Mouse (Mus musculus) left cerebral cortex, postnatal 10 days (tissue): Measurements from ENCODE around the gene Dohh. TPM values are rescaled to one million over a fixed set of nuclear protein-coding genes. Genes with fewer than 3 reads are reported as not detected.

Source experiments
- DNase-seq, 2 experiments: peaks; one replicate each; pipeline ENCODE4 v3.0.0; 2021 to 2022; ENCODE audit warnings: low spot score in 2 of 2, mixed read lengths in 1 of 2; ENCODE audit errors: extremely low spot score in 1 of 2
- intact Hi-C: fragments of 180-260 bp; cut with DNase I; formaldehyde crosslinking; loops from one replicate; pipeline ENCODE4 v1.15.1; 2025
- total RNA-seq, 2 experiments: library from RNA; stranded (reverse); gene quantifications; 2 replicates each; pipeline ENCODE4 v1.2.3; 2021

The Dohh gene
- total RNA-seq, 2 experiments from 2014 or later: 79.3 to 83.5 TPM

DNA sequence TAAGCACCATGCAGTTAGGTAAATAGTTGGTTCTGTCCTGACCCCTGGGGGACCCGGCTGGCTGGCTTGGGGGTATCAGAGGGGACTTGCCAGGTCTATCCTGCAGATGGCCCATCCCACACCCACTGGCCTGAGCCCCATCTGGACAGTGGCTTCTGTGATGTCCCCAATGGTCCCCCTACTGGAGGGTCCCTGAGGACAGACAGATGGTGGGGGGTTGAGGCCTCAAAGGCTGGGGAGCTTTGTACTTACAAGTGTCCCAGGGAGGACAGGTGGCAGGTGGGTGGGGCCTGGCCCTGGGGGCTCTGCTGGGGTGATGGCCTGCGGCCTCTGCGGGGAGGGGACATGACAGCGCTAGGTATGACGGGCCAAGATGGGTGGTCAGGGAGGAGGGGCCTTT, 15.1 kb downstream of the Dohh start:
- intact Hi-C loops: no loop called here
- no peak for DNase-seq

DNA sequence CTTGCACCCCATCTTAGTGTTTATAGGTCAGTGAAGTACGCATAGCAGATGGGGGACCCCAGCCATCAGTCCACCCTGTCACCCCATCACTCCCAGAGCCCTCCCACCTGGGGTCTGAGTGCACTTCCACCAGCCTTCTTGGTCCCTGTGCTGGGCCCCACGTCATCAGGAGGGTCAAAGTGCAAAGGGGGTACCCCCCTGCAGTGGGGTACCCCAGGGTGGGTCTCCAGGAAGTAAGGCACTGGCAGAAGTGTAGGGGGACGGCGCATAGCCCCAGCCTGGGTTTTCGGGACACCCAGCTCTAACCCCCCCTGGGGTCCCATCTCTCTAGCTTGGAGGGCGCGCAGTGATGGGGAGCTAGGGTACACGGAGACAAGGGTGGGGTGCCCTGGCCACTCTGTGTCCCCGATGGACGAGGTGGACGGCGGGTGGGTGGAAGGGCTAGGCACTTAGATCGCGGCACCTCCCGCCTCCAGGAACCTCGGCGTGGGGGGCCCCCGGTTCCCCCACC, 15.6 kb downstream of the Dohh start:
- no peak for DNase-seq
- intact Hi-C loops: no loop called here

DNA sequence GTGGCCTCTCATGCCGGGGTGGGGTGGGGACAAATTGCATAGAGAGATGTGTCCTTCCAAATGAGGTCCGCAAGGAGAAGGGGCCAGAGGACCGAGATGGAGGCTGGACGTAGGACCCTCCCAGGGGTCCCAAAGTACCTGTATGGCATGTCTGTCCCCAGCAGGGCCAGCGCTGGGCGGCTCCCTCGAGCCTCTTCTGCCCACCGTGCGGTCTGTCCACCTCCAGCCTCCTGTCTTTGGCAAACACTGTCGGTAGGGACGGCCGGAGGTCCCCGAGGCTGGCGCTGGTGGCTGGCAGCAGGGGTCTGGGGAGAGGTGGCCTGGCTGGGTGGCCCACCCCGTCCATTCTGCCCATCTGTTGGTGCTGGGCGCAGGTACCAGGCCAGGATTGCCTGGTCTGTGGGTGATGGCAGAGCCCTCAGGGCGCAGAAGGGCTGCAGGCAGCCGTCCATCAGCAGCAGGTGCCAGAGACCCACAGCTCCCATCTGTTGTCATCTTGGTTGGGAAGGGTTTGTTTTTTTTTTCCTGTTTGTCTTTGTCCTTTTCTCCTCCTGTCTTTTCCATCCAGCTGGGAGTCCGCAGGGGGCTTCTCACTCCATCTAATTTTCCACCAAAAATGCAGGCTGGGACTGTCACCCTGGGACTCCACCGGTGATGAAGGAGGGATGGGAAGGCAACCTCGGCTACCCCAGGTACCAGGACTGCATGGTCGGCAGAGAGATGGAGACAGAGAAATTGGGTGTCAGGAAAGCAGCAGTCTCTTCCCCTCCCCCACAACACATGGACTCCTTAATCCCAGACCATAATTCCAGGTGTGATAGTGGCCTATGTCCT, 16.4 kb downstream of the Dohh start:
- intact Hi-C loops: no loop called here
- DNase-seq: no peak

DNA sequence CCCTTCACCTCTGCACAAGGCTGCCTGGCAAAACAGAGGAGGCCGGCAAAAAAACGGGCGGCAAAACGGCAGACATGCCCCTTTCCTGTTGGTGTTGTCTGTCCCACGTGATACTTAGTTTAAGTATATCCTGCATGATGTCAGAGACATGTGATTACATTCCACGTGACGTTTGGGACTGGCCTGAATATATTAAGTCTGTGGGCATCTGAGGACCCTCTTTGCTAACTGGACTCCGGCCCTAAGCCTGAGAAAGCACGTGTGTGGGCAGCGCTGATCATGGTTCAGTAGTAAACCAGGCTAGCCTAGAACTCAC, 16.9 kb downstream of the Dohh start:
- intact Hi-C loops: no loop called here
- no peak for DNase-seq

DNA sequence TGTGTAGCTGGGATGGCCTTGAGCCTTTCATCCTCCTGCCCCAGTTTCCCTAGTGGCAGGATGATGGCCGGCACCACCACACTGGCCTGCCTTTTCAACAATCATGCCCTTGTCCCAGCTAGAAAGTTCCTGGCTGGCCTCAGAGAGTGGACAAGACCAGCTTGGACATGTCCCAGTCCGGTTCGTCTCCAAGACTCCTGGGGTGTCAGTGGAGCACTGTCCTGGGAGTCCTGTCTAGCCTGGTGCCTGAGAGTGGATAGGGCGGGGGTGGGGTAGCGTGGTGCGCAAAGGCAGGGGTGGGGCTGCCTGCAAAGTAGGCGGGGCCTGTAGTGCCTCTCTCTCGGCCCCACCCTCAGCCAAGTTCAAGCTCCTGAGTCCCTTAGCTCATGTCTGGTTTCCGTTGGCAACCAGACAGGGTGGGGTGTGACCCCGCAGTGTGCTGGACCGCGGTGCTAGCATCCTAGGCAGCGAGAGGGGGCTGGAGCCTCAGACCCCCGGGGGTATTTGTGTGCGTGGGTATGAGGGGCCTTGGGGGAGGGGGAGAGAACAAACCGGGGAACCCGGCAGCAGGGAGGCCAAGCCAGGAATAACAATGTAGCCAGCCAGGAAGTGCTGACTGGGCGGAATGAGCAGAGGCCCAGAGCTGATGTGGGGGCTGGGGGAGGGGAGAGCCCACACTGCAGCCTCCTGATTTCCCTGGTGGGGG, 17.4 kb downstream of the Dohh start:
- DNase-seq: peak; percentile 62 to 90
- intact Hi-C loops: no loop called here

DNA sequence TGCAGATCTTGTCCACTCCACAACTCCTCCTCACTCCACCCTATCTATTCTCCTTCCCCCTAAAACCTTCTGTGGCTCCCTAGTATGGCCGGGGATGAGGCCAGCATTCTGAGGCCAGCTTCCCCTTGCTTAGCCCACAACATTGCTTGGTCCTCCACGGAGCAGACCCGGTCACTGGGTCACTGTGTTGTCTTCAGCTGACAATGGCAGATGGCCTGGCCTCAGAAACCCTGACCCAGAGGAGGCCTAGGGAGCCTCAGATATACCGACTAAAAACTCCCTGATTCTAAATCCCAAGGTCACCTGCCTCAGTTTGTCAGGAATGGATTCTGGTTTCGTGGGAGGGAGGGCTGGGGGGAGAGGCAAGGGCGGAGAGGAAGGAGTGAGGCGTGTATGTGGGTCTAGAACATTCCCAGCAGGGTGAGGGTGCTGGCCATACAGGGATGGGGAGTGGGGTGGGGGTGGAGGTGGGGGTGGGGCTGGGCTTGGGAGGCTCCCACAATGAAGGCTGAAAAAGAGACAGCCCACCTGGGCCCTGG, 18.1 kb downstream of the Dohh start:
- intact Hi-C loops: no loop called here
- DNase-seq: no peak

DNA sequence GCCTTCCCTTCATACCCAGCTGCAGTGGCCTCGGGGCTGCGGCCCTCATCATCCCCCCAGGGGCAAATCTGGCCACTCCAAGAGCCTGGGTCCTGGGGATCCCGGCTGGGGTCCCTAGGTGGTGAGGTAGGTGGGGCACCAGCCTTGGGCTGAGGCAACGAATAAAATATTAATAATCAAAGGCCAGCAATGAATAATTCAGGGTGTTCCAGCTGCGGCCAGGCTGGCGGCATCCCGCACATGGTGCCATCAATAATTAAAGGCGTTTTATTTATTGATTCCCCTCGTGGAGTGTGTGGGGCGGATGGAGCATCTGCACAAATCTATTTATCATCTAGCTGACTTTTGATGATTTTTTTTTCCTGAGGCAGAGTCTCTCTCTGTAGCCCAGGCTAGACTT, 19.3 kb downstream of the Dohh start:
- intact Hi-C loops: no loop called here
- DNase-seq: no peak

DNA sequence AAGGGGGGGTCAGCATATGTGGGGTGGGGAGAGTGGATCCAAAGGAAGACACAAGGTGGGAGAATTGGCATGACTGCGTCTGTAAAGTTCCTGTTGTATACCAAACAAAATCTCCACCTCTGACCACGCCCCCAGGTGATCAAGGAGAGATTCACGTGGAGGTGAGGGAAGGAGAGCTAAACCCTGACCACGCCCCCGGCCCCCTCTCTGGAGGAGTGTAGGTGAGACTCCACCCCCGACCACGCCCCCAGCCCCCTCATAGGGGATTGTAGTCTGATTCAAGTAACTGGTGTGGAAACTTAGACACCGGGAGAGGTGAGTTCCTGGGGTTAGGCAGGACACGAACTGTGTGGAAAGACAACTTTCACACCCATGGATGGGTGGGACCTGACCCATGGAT, 19.9 kb downstream of the Dohh start:
- peak in 1 of 2 experiments; percentile 67 for DNase-seq
- intact Hi-C loops: no loop called here

DNA sequence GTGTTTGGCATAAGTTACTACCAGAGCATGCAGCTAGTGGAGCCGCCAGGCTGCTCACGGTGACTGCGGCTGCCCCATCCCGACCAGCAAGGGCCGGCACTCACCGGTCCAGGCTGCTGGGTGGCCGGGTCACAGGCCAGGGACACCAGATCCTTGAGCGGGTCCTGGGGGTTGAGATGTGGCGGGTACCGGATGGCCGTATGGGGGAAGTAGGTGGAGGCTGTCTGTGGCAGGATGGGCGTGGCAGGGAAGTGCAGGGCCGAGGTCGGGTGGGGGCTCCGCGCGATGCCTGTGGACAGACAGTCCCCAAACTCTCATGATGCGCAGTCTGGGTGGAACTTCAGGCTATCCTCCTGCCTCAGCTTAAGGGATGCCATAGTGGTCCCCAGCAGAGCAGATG, 20.5 kb downstream of the Dohh start:
- peak in 1 of 2 experiments; percentile 72 for DNase-seq
- intact Hi-C loops: no loop called here

DNA sequence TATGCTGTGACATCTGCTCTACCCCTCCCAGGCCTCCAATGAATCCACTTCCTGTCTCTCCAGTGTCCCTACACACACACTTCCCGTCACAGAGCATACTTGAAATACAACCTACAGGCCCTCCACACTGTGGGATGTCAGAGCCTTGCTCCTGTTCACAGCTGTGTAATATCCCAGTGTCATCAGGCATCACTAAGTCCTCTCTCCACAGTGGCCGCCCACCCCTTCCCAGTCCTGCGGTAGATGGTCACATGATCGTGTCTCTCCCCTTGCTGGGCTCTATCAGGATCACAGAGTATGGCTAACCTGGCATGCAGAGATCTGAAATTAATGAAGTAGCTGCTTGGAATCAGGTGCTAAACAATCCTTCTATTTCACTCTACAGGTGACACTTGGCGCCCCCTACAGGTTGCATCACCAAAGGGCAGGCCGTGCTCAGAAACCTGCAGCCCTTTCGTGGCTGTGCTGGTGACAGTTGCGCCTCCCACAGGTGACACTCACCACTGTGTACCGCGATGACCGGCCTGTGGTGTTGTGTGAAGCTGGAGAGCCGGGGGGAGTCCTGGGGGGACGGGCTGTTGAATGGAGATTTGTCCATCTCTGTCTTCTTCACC, 21.5 kb downstream of the Dohh start:
- peak in 1 of 2 experiments; percentile 76 for DNase-seq
- intact Hi-C loops: no loop called here

DNA sequence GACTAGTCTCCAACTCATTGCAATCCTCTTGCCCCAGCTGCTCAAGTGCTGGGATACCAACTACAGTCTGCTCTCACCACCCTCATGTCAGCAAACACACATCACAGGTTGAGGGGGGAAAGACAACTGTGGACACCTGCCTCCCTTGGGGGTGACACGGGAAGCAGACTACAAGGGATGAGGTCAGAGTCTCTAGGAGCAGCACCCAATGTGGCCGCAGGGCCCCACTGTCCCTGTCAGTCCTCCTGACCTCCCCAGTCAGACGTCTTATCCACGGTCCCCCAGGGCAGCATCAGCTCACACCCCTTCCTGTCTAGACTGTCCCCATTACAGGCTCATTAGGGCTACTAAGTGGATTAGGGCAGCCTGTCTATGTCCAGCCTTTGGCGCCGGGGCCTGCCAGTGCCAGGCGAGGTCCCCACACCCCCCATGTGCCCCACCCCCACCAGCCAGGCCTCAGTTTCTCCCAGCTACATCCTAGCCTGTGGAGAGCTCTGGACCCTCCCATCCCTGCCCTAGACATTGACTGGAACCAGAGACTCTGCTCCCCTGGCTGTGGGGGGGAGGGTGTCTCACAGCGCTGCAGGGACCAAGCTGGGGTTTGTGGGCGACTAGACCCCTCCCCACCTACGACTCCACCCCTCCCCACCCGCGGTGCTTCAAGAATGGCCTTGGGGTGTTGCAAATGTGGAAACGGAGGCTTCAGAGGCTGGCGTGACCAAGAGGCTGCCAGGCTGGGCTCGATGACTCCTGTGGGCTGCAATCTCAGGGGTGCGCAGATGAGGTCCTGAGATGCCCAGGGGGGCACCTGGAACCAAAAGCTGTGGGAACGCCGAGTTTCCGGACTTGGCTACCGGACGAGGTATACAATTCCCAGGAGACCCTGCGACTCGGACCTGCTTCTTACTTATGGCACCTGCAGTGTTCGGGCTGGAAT, 22.5 kb downstream of the Dohh start:
- intact Hi-C loops: no loop called here

DNA sequence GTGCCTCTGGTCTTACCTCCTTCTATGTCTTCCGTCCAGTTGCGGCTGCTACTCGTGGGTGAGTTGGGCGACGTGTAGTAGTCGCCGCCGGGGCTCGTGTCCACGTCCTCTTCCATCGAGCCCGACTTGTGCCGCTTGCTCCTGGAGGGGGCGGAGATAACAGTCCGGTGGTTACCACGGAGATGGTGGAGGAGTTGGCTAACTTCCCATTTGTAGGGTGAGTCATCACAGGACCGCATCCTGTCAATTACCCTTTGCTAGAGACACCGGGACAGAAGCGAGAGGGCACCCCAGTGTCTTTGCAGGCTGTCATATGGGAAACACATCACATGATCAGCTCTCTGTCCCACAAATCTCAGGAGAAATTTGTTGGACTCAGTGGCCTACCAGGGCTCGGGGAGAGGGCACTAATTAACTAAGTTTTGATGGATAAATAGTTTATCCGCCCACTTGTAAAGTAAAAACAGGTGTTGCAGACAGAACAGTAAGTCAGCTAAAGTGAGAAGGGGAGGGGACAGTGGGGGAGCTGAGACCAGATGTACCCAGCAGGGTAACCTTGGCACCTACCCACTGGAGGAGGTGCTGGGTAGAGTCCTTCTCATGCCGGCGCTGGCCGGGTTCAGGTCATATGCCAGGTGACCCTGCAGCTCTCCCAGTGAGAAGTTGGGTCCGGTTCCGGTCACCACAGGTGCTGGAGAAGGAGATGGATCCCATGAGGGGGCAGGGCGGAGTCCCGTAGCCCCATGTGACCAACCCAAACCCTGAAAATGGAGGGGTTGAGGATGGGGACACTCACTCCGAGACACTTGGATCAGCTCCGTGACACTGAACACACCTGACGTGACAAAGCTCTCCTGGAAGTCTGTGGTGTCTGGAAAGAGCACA, 23.6 kb downstream of the Dohh start:
- intact Hi-C loops: no loop called here
- DNase-seq: peak; percentile 76 to 89

More for the DNA sequence above, 22.5 kb downstream of the Dohh start:
- no peak for DNase-seq

DNA sequence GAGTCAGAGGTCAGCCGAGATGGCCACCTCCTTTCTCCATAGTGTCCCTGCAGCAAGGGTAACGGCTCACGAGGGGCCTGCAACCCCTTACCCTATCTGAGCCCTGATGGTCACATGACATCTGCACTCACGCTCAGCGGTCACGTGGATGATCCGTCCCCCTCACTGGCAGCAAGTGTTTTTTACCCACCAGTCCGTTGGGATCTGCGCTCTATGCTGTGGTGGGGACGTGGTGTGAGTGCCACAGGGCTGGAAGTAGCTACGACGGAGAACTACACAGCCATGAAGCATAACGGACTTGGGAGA, 24.1 kb downstream of the Dohh start:
- intact Hi-C loops: no loop called here
- DNase-seq: no peak

DNA sequence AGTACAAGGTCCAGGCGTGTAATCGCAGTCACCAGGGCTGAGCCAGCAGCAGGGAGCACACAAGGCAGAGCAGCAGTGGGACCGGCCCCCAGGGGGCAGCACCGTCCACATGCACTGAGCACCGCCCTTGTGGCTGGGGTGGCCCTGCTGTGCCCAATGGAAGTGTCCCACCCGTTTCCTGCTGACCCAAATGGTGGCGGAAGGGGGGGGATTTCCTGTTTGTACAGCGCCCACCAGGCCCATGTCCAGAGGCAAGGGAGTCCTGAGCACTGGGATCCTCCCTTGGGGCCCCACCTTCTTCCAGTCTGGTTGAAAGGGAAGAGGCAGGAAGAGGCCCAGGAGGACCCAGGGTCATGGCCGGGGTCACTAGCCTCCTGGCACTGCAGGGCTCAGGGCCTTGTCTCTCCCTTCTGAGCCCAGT, 24.7 kb downstream of the Dohh start:
- intact Hi-C loops: no loop called here
- peak in 1 of 2 experiments; percentile 94 for DNase-seq

DNA sequence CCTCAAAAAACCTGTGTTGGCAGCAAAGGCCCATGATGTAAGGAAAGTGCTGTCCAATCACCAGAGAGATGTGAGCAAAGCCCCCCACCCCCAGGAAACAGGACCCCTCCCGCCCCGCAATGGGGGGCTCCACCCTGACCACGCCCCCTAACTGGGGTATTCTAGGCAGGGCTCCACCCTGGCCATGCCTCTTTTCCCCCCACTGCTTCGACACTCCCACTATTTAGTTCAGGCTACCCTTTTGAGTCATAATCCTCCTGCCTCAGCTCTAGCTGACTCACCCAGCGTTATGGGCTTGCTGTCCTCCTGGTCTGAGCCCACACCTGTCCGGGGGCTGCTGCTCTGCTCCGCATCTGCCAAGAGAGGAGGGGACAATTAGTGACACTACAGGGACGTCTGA, 25.1 kb downstream of the Dohh start:
- DNase-seq: no peak
- intact Hi-C loops: no loop called here

DNA sequence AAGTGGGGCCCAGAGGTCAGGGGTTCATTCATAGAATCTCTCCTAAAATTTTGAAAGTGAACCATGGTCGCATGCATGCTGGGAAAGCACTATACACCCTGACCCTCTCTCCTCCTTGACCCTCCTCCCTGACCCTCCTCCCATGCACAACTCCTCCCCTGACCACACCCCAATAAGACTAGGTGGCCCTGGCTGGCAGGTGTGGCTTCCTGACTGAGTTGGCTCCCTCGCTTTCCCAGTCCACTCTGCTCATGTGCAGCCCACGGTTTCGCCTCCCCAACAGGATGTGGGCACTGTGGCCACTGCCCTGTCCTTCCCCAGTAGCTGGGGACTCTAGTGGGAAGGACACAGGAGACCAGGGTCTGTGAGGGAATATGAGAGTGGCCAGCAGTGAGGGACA, 26.1 kb downstream of the Dohh start:
- no peak for DNase-seq
- intact Hi-C loops: no loop called here

DNA sequence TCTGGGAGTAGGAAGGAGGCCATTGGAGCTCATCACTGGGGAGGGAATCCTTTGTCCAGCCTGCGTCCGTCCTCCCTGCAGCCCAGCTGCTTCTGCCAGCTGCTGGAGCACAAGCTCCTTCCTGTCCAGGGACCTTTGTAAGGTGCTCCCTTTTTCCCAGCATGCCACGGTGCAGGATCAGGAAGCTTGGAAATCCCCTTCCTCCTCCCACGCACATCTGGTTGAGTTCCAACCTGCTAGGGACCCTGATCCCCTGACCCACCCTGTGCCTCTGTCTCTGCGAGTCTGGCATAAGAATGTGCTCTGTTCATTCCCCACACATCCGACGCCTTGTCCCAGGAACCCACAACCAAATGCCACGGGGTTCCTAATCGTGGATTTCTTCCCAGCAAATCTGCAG, 26.8 kb downstream of the Dohh start:
- DNase-seq: peak in 1 of 2 experiments; percentile 71
- intact Hi-C loops: no loop called here
